Mouse (Mus musculus): ENCODE measurements at regions not wholly inside any gene's neighbourhood (a gene's known extent, or its start where the extent isn't known, plus 50 kb on each side); places are given as distances from the start of the nearest gene placed in this dataset.

- no peak for DNase-seq
Observed at GRCm38 (mm10) chr11:112982165-112982801, 200.3 kb downstream of the Sox9 start.

GRCm38 (mm10) chr11:112982802-112983591, 201.0 kb downstream of the Sox9 start:
- DNase-seq, result peak; percentile 55

- no peak for DNase-seq
Observed at GRCm38 (mm10) chr11:112986029-112986573, 204.1 kb downstream of the Sox9 start.

GRCm38 (mm10) chr11:112987782-112988181, 205.8 kb downstream of the Sox9 start:
- peak; percentile 51 for DNase-seq

GRCm38 (mm10) chr11:112988900-112989299, 206.9 kb downstream of the Sox9 start:
- DNase-seq, result no peak

GRCm38 (mm10) chr11:112989981-112990512, 208.0 kb downstream of the Sox9 start:
- no peak for DNase-seq

GRCm38 (mm10) chr11:112990751-112991150, 208.7 kb downstream of the Sox9 start:
- DNase-seq, result no peak

GRCm38 (mm10) chr11:112991862-112992261, 209.8 kb downstream of the Sox9 start:
- DNase-seq, result no peak

GRCm38 (mm10) chr11:112998777-112999583, 217.0 kb downstream of the Sox9 start:
- DNase-seq, result no peak

- peak; percentile 35 for DNase-seq
Observed at GRCm38 (mm10) chr11:113001071-113001470, 219.0 kb downstream of the Sox9 start.

GRCm38 (mm10) chr11:113005895-113006294, 223.9 kb downstream of the Sox9 start:
- DNase-seq, result no peak

- peak; percentile 69 for DNase-seq
Observed at GRCm38 (mm10) chr11:113008521-113008920, 226.5 kb downstream of the Sox9 start.

- no peak for DNase-seq
Observed at GRCm38 (mm10) chr11:113009376-113009775, 227.4 kb downstream of the Sox9 start.

- peak; percentile 33 for DNase-seq
Observed at GRCm38 (mm10) chr11:113010906-113011305, 228.9 kb downstream of the Sox9 start.

GRCm38 (mm10) chr11:113014186-113015010, 232.4 kb downstream of the Sox9 start:
- no peak for DNase-seq

GRCm38 (mm10) chr11:113015686-113016304, 233.8 kb downstream of the Sox9 start:
- DNase-seq, result no peak

- DNase-seq, result no peak
Observed at GRCm38 (mm10) chr11:113016801-113017715, 235.0 kb downstream of the Sox9 start.

- no peak for DNase-seq
Observed at GRCm38 (mm10) chr11:113021533-113021932, 239.5 kb downstream of the Sox9 start.

- peak; percentile 25 for DNase-seq
Observed at GRCm38 (mm10) chr11:113026994-113027393, 245.0 kb downstream of the Sox9 start.
